Mouse (Mus musculus) adrenal gland, postnatal 10 days (tissue): ENCODE data around the gene Immt. TPM values are rescaled to one million over a fixed set of nuclear protein-coding genes. Genes with fewer than 3 reads are reported as not detected.
"Not testable (repeated sequence)": the region's sequence is repeated elsewhere in the genome, so short reads cannot be mapped to it uniquely, and the experiment has no call there.

Experiments used
- DNase-seq: peaks from one replicate; pipeline ENCODE4 v3.0.0; 2021; ENCODE audit warnings: mixed read lengths
- total RNA-seq, 2 experiments: library from RNA; stranded (reverse); gene quantifications; 2 replicates each; pipeline ENCODE4 v1.2.3; 2021

Immt gene
- total RNA-seq, 2 experiments from 2014 or later: 382 to 423 TPM

GRCm38 (mm10) chr6:71840597-71841290 lies 9.6 kb downstream of the Immt start:
- no peak for DNase-seq

- not testable (repeated sequence) for DNase-seq
Observed at GRCm38 (mm10) chr6:71846906-71847305, 15.8 kb downstream of the Immt start.

- no peak for DNase-seq
Observed at GRCm38 (mm10) chr6:71867751-71868150, 36.6 kb downstream of the Immt start.

GRCm38 (mm10) chr6:71868809-71869208 lies 37.7 kb downstream of the Immt start:
- DNase-seq: no peak

- DNase-seq: no peak
Observed at GRCm38 (mm10) chr6:71871396-71871795, 40.3 kb downstream of the Immt start.

- no peak for DNase-seq
Observed at GRCm38 (mm10) chr6:71877965-71878760, 47.0 kb downstream of the Immt start.

- DNase-seq: no peak
Observed at GRCm38 (mm10) chr6:71893263-71893662, 62.1 kb downstream of the Immt start.

- DNase-seq: no peak
Observed at GRCm38 (mm10) chr6:71907702-71908235, 76.6 kb downstream of the Immt start.

- DNase-seq: peak; percentile 95
Observed at GRCm38 (mm10) chr6:71908481-71909381, 77.6 kb downstream of the Immt start, which contains the start of the genes Ptcd3 and Polr1a. Gene Ptcd3 (minus strand): TSS chr6:71908750. Gene Polr1a (plus strand): TSS chr6:71909053.

- DNase-seq: no peak
Observed at GRCm38 (mm10) chr6:71909384-71909783, 78.3 kb downstream of the Immt start.

GRCm38 (mm10) chr6:71909840-71910239 lies 78.7 kb downstream of the Immt start:
- DNase-seq: no peak

GRCm38 (mm10) chr6:71911686-71912450 lies 80.7 kb downstream of the Immt start:
- peak; percentile 51 for DNase-seq

- no peak for DNase-seq
Observed at GRCm38 (mm10) chr6:71920752-71921151, 89.6 kb downstream of the Immt start.

GRCm38 (mm10) chr6:71925233-71925632 lies 94.1 kb downstream of the Immt start:
- DNase-seq: not testable (repeated sequence)

Other genes with a start within 250 kb of the Immt start
- 10 to 100 TPM; 38.3 to 42.9 TPM for gene Kdm3a, start 198.3 kb upstream of the Immt start, total RNA-seq
- gene Reep1, start 123.8 kb upstream of the Immt start, total RNA-seq: 10 to 100 TPM; 12.7 to 21.0 TPM
- 10 to 100 TPM; 54.7 to 62.4 TPM for gene Mrpl35, start 4.4 kb upstream of the Immt start, total RNA-seq
- 100 to 1,000 TPM; 115 to 136 TPM for gene Ptcd3, start 77.4 kb downstream of the Immt start, total RNA-seq
- 10 to 100 TPM; 46.3 to 55.4 TPM for gene Polr1a, start 77.7 kb downstream of the Immt start, total RNA-seq